Mouse (Mus musculus) neural tube, embryonic 11.5 days (tissue): ENCODE data around the gene Hspa2. TPM values are rescaled to one million over a fixed set of nuclear protein-coding genes. Genes with fewer than 3 reads are reported as not detected.

Experiments used
- ATAC-seq: fragments of 200-750 bp; cut with Nextera tagmentation; 2 replicates; pipeline ENCODE4 v1.8.0; 2017; ENCODE audit warnings: moderate number of reproducible peaks, mild to moderate bottlenecking, moderate TSS enrichment, moderate library complexity; ENCODE audit not compliant: insufficient read depth, low FRiP score, low TSS enrichment
- DNase-seq: peaks from one replicate; pipeline ENCODE4 v3.0.0-alpha.2; 2015; ENCODE audit warnings: low spot score
- H3K27ac ChIP-seq: fragments of 300-500 bp; sonication (generic); 2 replicates; pipeline ENCODE4 v1.5.1; 2014; ENCODE audit warnings: low read depth, mild to moderate bottlenecking, low read length
- H3K27me3 ChIP-seq: fragments of 300-500 bp; sonication (generic); 2 replicates; pipeline ENCODE4 v1.6.1; 2014; ENCODE audit warnings: mild to moderate bottlenecking, low read length, mixed read lengths; ENCODE audit not compliant: control insufficient read depth, insufficient read depth
- H3K36me3 ChIP-seq: fragments of 300-500 bp; sonication (generic); 2 replicates; pipeline ENCODE4 v1.6.1; 2014; ENCODE audit warnings: mild to moderate bottlenecking, low read length, moderate library complexity, mixed read lengths; ENCODE audit not compliant: control insufficient read depth, insufficient read depth
- H3K4me1 ChIP-seq: fragments of 300-500 bp; sonication (generic); 2 replicates; pipeline ENCODE4 v1.6.1; 2014; ENCODE audit warnings: low read length, mixed read lengths; ENCODE audit not compliant: control insufficient read depth, insufficient read depth
- H3K4me2 ChIP-seq: fragments of 300-500 bp; sonication (generic); 2 replicates; pipeline ENCODE4 v1.6.1; 2014; ENCODE audit warnings: low read depth, mild to moderate bottlenecking, moderate library complexity
- H3K4me3 ChIP-seq: fragments of 300-500 bp; sonication (generic); 2 replicates; pipeline ENCODE4 v1.5.1; 2014; ENCODE audit warnings: low read depth, low read length
- H3K9ac ChIP-seq: fragments of 300-500 bp; sonication (generic); 2 replicates; pipeline ENCODE4 v1.6.1; 2014; ENCODE audit warnings: mild to moderate bottlenecking, low read length
- H3K9me3 ChIP-seq: fragments of 300-500 bp; sonication (generic); 2 replicates; pipeline ENCODE4 v1.6.1; 2016; ENCODE audit warnings: low read length; ENCODE audit not compliant: control insufficient read depth
- WGBS: fragments of 180-500 bp; shearing (Covaris S2); extraction: QIAGEN DNeasy Blood & Tissue Kit; methylation state at CpG from one replicate; pipeline ENCODE4 v1.1.7; 2014; 5-methylcytosine and 5-hydroxymethylcytosine counted together
- polyA plus RNA-seq: library from polyadenylated mRNA; unstranded; fragments of >200 nt; fragmentation: Nextera tagmentation; extraction: Ambion mirVana; gene quantifications from 2 replicates; pipeline ENCODE4 v1.2.1, GENCODE M21; 2014

Hspa2 gene
- polyA plus RNA-seq, 1 experiment from 2014 or later = 5.1 TPM

DNA sequence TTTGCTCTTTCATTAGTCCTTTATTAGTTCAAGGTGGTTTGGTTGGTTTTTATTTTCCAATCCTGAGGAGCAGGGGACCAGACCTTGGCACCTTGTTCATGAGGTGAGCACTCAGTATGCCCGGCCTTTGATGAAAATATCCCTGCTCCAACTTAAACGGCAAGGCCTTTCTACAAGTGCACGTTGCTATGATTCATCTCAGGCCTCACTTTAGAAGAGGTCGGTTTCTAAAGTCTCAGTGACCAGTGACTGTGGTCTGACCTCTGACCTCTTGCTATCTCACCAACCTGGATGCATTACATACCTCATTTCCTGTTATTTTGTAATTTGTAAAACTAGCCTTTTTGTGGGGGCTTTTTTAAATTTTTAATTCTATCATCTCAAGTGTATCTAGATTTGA is 5.2 kb downstream of the Hspa2 start:
- Histone ChIP-seq H3K4me1 (peaks cover 6% of the 10 kb centered on the region), H3K4me2 (no peak overlapping the region), H3K36me3 (no peaks in the 10 kb centered on the region), H3K27ac (no peak overlapping the region), H3K4me3 (no peak overlapping the region), H3K9me3 (no peaks in the 10 kb centered on the region), H3K27me3 (peaks cover 36% of the 10 kb centered on the region), H3K9ac (no peak overlapping the region)
- 67% methylated on average over 4 of the region's 4 CpGs for WGBS
- DNase-seq = no peak
- ATAC-seq = no peak

DNA sequence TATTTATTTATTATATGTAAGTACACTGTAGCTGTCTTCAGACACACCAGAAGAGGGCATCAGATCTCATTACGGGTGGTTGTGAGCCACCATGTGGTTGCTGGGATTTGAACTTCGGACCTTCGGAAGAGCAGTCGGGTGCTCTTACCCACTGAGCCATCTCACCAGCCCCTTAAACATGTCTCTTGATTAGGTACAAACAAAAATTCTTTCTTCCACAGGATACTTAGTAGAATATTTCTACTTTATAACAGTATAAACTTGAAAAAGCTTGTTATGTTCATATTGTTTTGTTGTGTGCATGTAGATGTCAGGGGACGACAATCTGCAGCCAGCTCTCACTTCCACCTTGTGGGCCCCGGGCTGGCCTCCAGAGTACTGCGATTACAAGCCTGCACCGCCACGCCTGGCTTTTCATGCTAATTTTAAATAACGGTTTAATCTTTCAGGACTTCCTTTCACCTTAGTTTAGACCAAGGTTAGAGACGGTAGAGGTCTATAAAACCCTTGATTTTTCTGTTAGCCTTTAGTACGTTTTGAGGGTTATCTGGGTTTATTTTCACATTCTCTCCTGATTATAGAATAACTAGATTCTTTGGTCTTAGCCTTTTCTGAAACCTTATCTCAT is 11.5 kb downstream of the Hspa2 start:
- H3K4me3 ChIP-seq = no peak overlapping the region
- no peak overlapping the region for H3K4me2 ChIP-seq
- 0 out of 2 replicates have a peak, but pooled peaks cover 2% of the 10 kb centered on the region for H3K4me1 ChIP-seq
- DNase-seq (no peak), ATAC-seq (no peak)
- H3K27ac ChIP-seq = no peak overlapping the region
- 86% methylated on average over 11 of the region's 12 CpGs for WGBS
- no peaks in the 10 kb centered on the region for H3K9me3 ChIP-seq
- no peak overlapping the region for H3K9ac ChIP-seq
- H3K27me3 ChIP-seq = no peaks in the 10 kb centered on the region
- no peaks in the 10 kb centered on the region for H3K36me3 ChIP-seq

DNA sequence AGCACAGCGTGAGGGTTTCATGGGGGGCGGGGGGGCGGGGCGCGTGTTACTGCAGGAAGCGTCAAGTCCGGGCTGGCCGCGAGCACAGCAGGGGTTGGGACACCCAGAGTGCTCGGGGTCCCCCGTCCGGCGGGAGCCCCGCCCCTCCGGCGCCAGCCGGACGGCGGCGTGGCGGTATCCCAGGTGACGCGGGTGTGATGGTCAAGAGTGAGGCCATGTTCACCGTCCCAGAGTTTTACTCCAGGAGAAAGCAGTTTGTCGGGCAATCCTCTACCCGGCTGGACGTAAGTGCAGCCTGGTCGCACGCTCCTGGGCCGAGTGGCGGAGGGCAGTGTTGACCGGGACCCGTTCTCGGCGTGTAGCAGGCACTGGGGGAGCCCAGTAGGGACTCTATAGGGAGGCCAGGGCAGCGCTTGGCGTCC is 13.5 kb downstream of the Hspa2 start, which contains the start of gene Ppp1r36:
Gene Ppp1r36, plus strand, starts transcription at position 106 of the 422 bp plus-strand sequence.
- under 1% methylated on average over 37 of the region's 37 CpGs for WGBS

DNA sequence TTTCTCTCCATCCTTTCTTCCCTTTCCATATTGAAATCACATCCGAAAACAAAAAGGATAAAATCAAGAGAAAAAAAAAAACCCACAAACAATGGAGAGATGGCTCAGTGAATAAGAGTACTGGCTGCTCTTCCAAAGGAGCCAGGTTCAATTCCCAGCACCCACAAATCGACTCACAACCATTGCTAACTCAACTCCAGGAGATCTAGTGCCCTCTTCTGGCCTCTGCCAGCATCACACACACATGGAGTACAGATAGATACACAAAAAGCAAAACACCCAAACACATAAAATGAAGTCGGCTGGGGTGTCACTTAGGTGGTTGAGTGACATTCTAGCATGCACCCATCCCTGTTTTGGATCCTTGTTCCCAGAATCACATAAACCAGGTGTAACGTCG is 14.4 kb downstream of the Hspa2 start:
- H3K9me3 ChIP-seq = no peaks in the 10 kb centered on the region
- DNase-seq (no peak), ATAC-seq (no peak)
- no peaks in the 10 kb centered on the region for H3K27me3 ChIP-seq
- H3K36me3 ChIP-seq = no peaks in the 10 kb centered on the region
- H3K4me2 ChIP-seq = no peak overlapping the region
- no peak overlapping the region for H3K27ac ChIP-seq
- H3K9ac ChIP-seq = no peak overlapping the region
- 94% methylated on average over 5 of the region's 5 CpGs for WGBS
- 0 out of 2 replicates have a peak, but pooled peaks cover 2% of the 10 kb centered on the region for H3K4me1 ChIP-seq
- H3K4me3 ChIP-seq = no peak overlapping the region

More for the DNA sequence above, 13.5 kb downstream of the Hspa2 start, which contains the start of gene Ppp1r36:
- Histone ChIP-seq H3K9ac (peak within 1 kb of the TSS; percentile 23; the same call in 1 of the 2 replicates), H3K4me1 (0 out of 2 replicates have a peak, but pooled peaks cover 2% of the 10 kb centered on the region), H3K4me3 (peak within 1 kb of the TSS; percentile 33), H3K27me3 (no peaks in the 10 kb centered on the region), H3K9me3 (no peaks in the 10 kb centered on the region), H3K36me3 (no peaks in the 10 kb centered on the region), H3K4me2 (peak within 1 kb of the TSS; percentile 55), H3K27ac (no peak within 1 kb of the TSS)
- DNase-seq = peak; percentile 48
- ATAC-seq = 0 out of 2 replicates have a peak, but pooled peaks have one; percentile 20

DNA sequence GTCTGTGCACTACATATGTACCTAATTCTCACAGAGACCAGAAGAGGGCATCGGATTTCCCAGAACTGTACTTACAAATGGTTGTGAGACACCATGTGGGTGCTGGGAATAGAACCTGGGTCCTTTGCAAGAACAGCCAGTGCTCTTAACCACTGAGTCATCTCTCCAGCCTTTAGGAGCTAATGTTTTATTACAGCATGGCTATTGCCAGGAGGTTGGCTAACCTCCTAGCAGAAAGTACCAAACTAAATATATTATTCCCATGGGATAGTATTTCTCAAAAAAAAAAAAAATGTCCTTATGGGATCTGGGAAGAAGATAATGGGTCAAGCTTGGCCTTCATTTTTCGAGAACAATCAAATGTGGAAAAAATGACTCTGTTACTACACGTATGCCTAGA is 21.3 kb downstream of the Hspa2 start:
- no peak overlapping the region for H3K4me2 ChIP-seq
- WGBS = 89% methylated on average over 3 of the region's 3 CpGs
- H3K4me1 ChIP-seq = no peaks in the 10 kb centered on the region
- no peak overlapping the region for H3K4me3 ChIP-seq
- no peaks in the 10 kb centered on the region for H3K36me3 ChIP-seq
- H3K9ac ChIP-seq = no peak overlapping the region
- H3K27me3 ChIP-seq = no peaks in the 10 kb centered on the region
- no peak for DNase-seq
- H3K27ac ChIP-seq = no peak overlapping the region
- no peaks in the 10 kb centered on the region for H3K9me3 ChIP-seq
- ATAC-seq = no peak

DNA sequence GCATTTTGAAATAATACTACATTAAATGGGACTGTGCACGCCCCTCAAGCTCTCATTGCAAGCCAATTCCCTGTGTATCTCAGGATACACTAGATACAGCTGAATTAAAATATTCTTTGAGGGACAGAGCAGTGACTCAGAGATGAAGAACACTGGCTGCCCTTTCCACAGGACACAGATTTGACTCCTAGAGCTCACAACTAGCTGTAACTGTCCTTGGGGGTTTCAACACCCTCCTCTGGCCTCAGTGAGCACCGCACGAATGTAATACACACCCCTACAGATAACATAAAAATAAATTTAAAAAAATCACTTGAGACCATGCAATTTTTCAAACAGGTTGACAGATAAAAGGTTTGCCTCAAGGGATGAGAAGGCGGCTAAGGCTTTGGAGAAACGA is 23.6 kb downstream of the Hspa2 start:
- WGBS = 60% methylated on average over 5 of the region's 5 CpGs

DNA sequence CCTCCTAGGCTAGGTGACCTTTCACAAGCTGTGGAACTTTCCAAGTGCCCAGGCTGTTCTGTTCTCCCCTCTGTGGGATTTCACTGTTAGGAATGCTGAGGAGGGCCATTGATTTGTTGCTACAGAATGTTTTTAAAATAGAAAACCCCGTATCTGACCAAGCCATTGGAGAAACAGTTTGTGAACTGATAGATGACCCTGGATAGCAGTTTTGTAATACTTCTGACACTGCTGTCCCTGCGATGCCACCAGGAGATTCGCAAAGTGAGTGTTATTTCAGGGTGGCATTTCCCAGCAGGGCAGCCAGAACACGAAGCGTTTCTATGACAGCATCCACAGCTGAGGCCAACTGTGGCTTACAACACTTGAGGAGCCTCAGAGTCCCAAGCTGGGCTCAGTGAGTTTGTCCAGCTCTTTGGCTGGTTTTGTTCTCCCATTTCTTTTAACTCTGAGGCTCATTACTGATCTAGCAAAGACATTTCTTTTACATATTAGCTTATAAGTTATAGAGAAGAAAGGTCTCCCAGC is 27.0 kb downstream of the Hspa2 start:
- Histone ChIP-seq H3K9ac (no peak overlapping the region), H3K27me3 (no peaks in the 10 kb centered on the region), H3K27ac (no peak overlapping the region), H3K4me1 (0 out of 2 replicates have a peak, but pooled peaks cover 3% of the 10 kb centered on the region), H3K36me3 (no peaks in the 10 kb centered on the region), H3K9me3 (no peaks in the 10 kb centered on the region), H3K4me3 (no peak overlapping the region), H3K4me2 (no peak overlapping the region)
- WGBS = 60% methylated on average over 5 of the region's 5 CpGs
- DNase-seq (no peak), ATAC-seq (no peak)

More for the DNA sequence above, 23.6 kb downstream of the Hspa2 start:
- H3K9me3 ChIP-seq = no peaks in the 10 kb centered on the region
- no peaks in the 10 kb centered on the region for H3K4me1 ChIP-seq
- no peak for ATAC-seq
- no peak overlapping the region for H3K4me3 ChIP-seq
- no peak overlapping the region for H3K27ac ChIP-seq
- no peak overlapping the region for H3K9ac ChIP-seq
- H3K27me3 ChIP-seq = no peaks in the 10 kb centered on the region
- no peak for DNase-seq
- no peaks in the 10 kb centered on the region for H3K36me3 ChIP-seq
- H3K4me2 ChIP-seq = no peak overlapping the region

DNA sequence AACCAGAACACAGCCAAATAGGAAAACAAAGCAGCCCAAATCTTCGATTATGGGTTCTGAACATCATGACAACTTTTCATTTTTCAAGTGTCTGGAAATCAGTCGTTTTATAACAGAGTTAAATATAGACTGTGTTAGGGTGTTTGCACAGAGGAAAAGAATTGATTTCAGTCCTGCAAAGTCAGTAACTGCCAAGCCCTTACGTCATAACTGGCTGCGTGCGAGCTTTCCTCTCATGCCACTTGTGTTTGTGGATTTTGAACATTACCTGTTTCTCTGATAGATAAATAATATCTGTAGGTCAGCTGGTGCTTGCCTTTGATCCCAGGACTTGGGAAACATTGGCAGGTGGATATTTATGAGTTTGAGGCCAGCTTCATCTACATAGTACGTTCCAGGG is 27.5 kb downstream of the Hspa2 start:
- 87% methylated on average over 6 of the region's 6 CpGs for WGBS
- Histone ChIP-seq H3K27me3 (no peaks in the 10 kb centered on the region), H3K9ac (no peak overlapping the region), H3K9me3 (no peaks in the 10 kb centered on the region), H3K4me1 (0 out of 2 replicates have a peak, but pooled peaks cover 3% of the 10 kb centered on the region), H3K27ac (no peak overlapping the region), H3K4me3 (no peak overlapping the region), H3K36me3 (no peaks in the 10 kb centered on the region), H3K4me2 (no peak overlapping the region)
- no peak for DNase-seq
- ATAC-seq = no peak

DNA sequence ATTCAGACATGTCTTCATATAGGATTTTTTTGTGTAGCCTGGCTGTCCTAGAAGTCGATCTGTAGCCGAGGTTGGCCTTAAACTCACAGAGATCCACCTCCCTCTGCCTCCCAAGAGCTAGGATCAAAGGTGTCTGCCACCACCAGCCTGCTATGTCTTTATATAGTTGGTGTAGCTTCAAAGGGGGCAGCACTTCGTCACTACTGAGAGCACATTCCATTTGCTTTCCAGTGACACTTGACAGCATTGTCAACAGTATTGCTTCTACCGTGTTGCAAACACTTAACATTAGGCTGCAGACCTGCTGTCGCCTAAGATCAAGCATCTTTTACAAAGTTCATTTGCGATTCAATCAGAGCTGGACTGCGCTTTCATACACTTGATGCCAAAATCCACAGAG is 30.1 kb downstream of the Hspa2 start:
- ATAC-seq = no peak

More for the DNA sequence above, 30.1 kb downstream of the Hspa2 start:
- Histone ChIP-seq H3K9me3 (no peaks in the 10 kb centered on the region), H3K4me3 (no peak overlapping the region), H3K27ac (no peak overlapping the region), H3K4me1 (0 out of 2 replicates have a peak, but pooled peaks cover 3% of the 10 kb centered on the region), H3K27me3 (no peaks in the 10 kb centered on the region), H3K4me2 (no peak overlapping the region), H3K36me3 (no peaks in the 10 kb centered on the region), H3K9ac (no peak overlapping the region)
- WGBS = 42% methylated on average over 7 of the region's 7 CpGs
- DNase-seq = no peak
